Mouse (Mus musculus) liver, embryonic 13.5 days (tissue): ENCODE data around the gene Marf1. TPM values are rescaled to one million over a fixed set of nuclear protein-coding genes. Genes with fewer than 3 reads are reported as not detected.
A peak's percentile ranks its signal among the peaks of the same experiment; 100 is the strongest.

ENCODE experiments used
- ATAC-seq: fragments of 200-750 bp; cut with Nextera tagmentation; 2 replicates; pipeline ENCODE4 v1.8.0; 2017; ENCODE audit warnings: low read depth, mild to moderate bottlenecking, moderate number of reproducible peaks, moderate library complexity
- DNase-seq: peaks from one replicate; pipeline ENCODE4 v3.0.0; 2022
- H3K27ac ChIP-seq: fragments of 300-500 bp; sonication (generic); 2 replicates; pipeline ENCODE4 v1.5.1; 2015; ENCODE audit warnings: moderate library complexity, mild to moderate bottlenecking, inconsistent platforms
- H3K27me3 ChIP-seq: fragments of 300-500 bp; sonication (generic); 2 replicates; pipeline ENCODE4 v1.6.1; 2015; ENCODE audit warnings: mild to moderate bottlenecking, inconsistent platforms
- H3K36me3 ChIP-seq: fragments of 300-500 bp; sonication (generic); 2 replicates; pipeline ENCODE4 v1.6.1; 2015; ENCODE audit warnings: mild to moderate bottlenecking, inconsistent platforms
- H3K4me1 ChIP-seq: fragments of 300-500 bp; sonication (generic); replicated peaks from 2 replicates; pipeline ENCODE4 v1.6.1; 2015; ENCODE audit warnings: inconsistent platforms
- H3K4me2 ChIP-seq: fragments of 300-500 bp; sonication (generic); 2 replicates; pipeline ENCODE4 v1.6.1; 2015; ENCODE audit warnings: inconsistent platforms, mild to moderate bottlenecking, moderate library complexity
- H3K4me3 ChIP-seq: fragments of 300-500 bp; sonication (generic); replicated peaks from 2 replicates; pipeline ENCODE4 v1.5.1; 2015; ENCODE audit warnings: mild to moderate bottlenecking, inconsistent platforms
- H3K9ac ChIP-seq: fragments of 300-500 bp; sonication (generic); 2 replicates; pipeline ENCODE4 v1.6.1; 2015; ENCODE audit warnings: mild to moderate bottlenecking, inconsistent platforms
- H3K9me3 ChIP-seq: fragments of 300-500 bp; sonication (generic); replicated peaks from 2 replicates; pipeline ENCODE4 v1.6.1; 2016; ENCODE audit warnings: inconsistent platforms
- WGBS: fragments of 180-500 bp; shearing (Covaris S2); methylation state at CpG from one replicate; pipeline ENCODE4 v1.1.7; 2015; ENCODE audit not compliant: insufficient replicate concordance; 5-methylcytosine and 5-hydroxymethylcytosine counted together
- polyA plus RNA-seq: library from polyadenylated mRNA; unstranded; fragments of >200 nt; fragmentation: Nextera tagmentation; extraction: Ambion mirVana; gene quantifications from 2 replicates; pipeline ENCODE4 v1.2.1, GENCODE M21; 2015

Marf1 gene
- polyA plus RNA-seq = 6.2 and 6.9 TPM in 2 replicates

- Histone ChIP-seq H3K4me3 (peak within 1 kb of the TSS; percentile 83), H3K4me2 (peak within 1 kb of the TSS; percentile 81), H3K27me3 (no peaks in the 10 kb centered on the region), H3K4me1 (peaks cover 67% of the 10 kb centered on the region), H3K9ac (peak within 1 kb of the TSS; percentile 92), H3K36me3 (peaks cover 17% of the 10 kb centered on the region), H3K9me3 (no peaks in the 10 kb centered on the region), H3K27ac (peak within 1 kb of the TSS; percentile 91)
- DNase-seq (peak; percentile 92), ATAC-seq (peak; percentile 91)
- WGBS = under 1% methylated on average over 43 of the region's 43 CpGs
Measured at GRCm38 (mm10) chr16:14162988-14163416, at the start of gene Marf1, which contains the start of gene Nde1. Marf1 (minus strand) TSS chr16:14163351. Nde1 (plus strand) TSS chr16:14163275.

GRCm38 (mm10) chr16:14198798-14199197 lies 35.6 kb upstream of the Marf1 start:
- no peak overlapping the region for H3K4me3 ChIP-seq
- H3K27me3 ChIP-seq = no peaks in the 10 kb centered on the region
- H3K9ac ChIP-seq = no peak overlapping the region
- DNase-seq (no peak), ATAC-seq (no peak)
- 55% methylated on average over 4 of the region's 4 CpGs for WGBS
- H3K9me3 ChIP-seq = no peaks in the 10 kb centered on the region
- H3K36me3 ChIP-seq = 0 out of 2 replicates have a peak, but pooled peaks cover 2% of the 10 kb centered on the region
- 0 out of 2 replicates have a peak, but pooled peaks cover 4% of the 10 kb centered on the region for H3K4me1 ChIP-seq
- H3K27ac ChIP-seq = no peak overlapping the region
- H3K4me2 ChIP-seq = no peak overlapping the region

GRCm38 (mm10) chr16:14195427-14195826 lies 32.3 kb upstream of the Marf1 start:
- Histone ChIP-seq H3K4me3 (no peak overlapping the region), H3K9me3 (no peaks in the 10 kb centered on the region), H3K4me2 (no peak overlapping the region), H3K4me1 (0 out of 2 replicates have a peak, but pooled peaks cover 4% of the 10 kb centered on the region), H3K27me3 (no peaks in the 10 kb centered on the region), H3K27ac (no peak overlapping the region), H3K9ac (no peak overlapping the region), H3K36me3 (peaks cover 35% of the 10 kb centered on the region)
- ATAC-seq = no peak
- WGBS = 31% methylated on average over 1 of the region's 1 CpGs
- peak; percentile 9 for DNase-seq

- Histone ChIP-seq H3K27me3 (no peaks in the 10 kb centered on the region), H3K27ac (no peak overlapping the region), H3K4me1 (0 out of 2 replicates have a peak, but pooled peaks cover 4% of the 10 kb centered on the region), H3K36me3 (peaks cover 45% of the 10 kb centered on the region), H3K9me3 (no peaks in the 10 kb centered on the region), H3K4me3 (no peak overlapping the region), H3K9ac (no peak overlapping the region), H3K4me2 (no peak overlapping the region)
- 65% methylated on average over 9 of the region's 9 CpGs for WGBS
- ATAC-seq (0 out of 2 replicates have a peak, but pooled peaks have one; percentile 36), DNase-seq (no peak)
Measured at GRCm38 (mm10) chr16:14194164-14194950, 31.2 kb upstream of the Marf1 start.

- no peaks in the 10 kb centered on the region for H3K4me1 ChIP-seq
- no peak overlapping the region for H3K4me2 ChIP-seq
- no peaks in the 10 kb centered on the region for H3K27me3 ChIP-seq
- no peak for ATAC-seq
- no peak overlapping the region for H3K27ac ChIP-seq
- 89% methylated on average over 5 of the region's 5 CpGs for WGBS
- no peak overlapping the region for H3K4me3 ChIP-seq
- DNase-seq = no peak
- H3K36me3 ChIP-seq = peaks cover 100% of the 10 kb centered on the region
- H3K9me3 ChIP-seq = no peaks in the 10 kb centered on the region
- H3K9ac ChIP-seq = no peak overlapping the region
Measured at GRCm38 (mm10) chr16:14185516-14185915, 22.4 kb upstream of the Marf1 start.

GRCm38 (mm10) chr16:14183856-14184255 lies 20.7 kb upstream of the Marf1 start:
- 68% methylated on average over 1 of the region's 1 CpGs for WGBS
- DNase-seq = no peak
- H3K9ac ChIP-seq = no peak overlapping the region
- no peaks in the 10 kb centered on the region for H3K9me3 ChIP-seq
- no peak overlapping the region for H3K27ac ChIP-seq
- H3K27me3 ChIP-seq = no peaks in the 10 kb centered on the region
- H3K4me3 ChIP-seq = no peak overlapping the region
- ATAC-seq = no peak
- H3K4me2 ChIP-seq = no peak overlapping the region
- no peaks in the 10 kb centered on the region for H3K4me1 ChIP-seq
- H3K36me3 ChIP-seq = peaks cover 100% of the 10 kb centered on the region

GRCm38 (mm10) chr16:14182360-14182759 lies 19.2 kb upstream of the Marf1 start:
- no peak overlapping the region for H3K4me3 ChIP-seq
- peaks cover 7% of the 10 kb centered on the region for H3K4me1 ChIP-seq
- peaks cover 100% of the 10 kb centered on the region for H3K36me3 ChIP-seq
- no peaks in the 10 kb centered on the region for H3K9me3 ChIP-seq
- 91% methylated on average over 5 of the region's 5 CpGs for WGBS
- no peak overlapping the region for H3K27ac ChIP-seq
- ATAC-seq (no peak), DNase-seq (no peak)
- no peak overlapping the region for H3K9ac ChIP-seq
- H3K27me3 ChIP-seq = no peaks in the 10 kb centered on the region
- H3K4me2 ChIP-seq = no peak overlapping the region

- DNase-seq (no peak), ATAC-seq (no peak)
- Histone ChIP-seq H3K36me3 (peaks cover 100% of the 10 kb centered on the region), H3K27ac (no peak overlapping the region), H3K4me1 (peaks cover 11% of the 10 kb centered on the region), H3K9me3 (no peaks in the 10 kb centered on the region), H3K27me3 (no peaks in the 10 kb centered on the region), H3K4me3 (no peak overlapping the region), H3K4me2 (no peak overlapping the region), H3K9ac (no peak overlapping the region)
- 57% methylated on average over 6 of the region's 6 CpGs for WGBS
Measured at GRCm38 (mm10) chr16:14180163-14180733, 17.1 kb upstream of the Marf1 start.

- Histone ChIP-seq H3K27me3 (no peaks in the 10 kb centered on the region), H3K36me3 (peaks cover 100% of the 10 kb centered on the region), H3K4me3 (no peak overlapping the region), H3K27ac (peak overlapping the region; percentile 41), H3K4me2 (no peak overlapping the region), H3K4me1 (peaks cover 11% of the 10 kb centered on the region), H3K9me3 (no peaks in the 10 kb centered on the region), H3K9ac (no peak overlapping the region)
- ATAC-seq = no peak
- 40% methylated on average over 3 of the region's 3 CpGs for WGBS
- DNase-seq = no peak
Measured at GRCm38 (mm10) chr16:14178041-14178440, 14.9 kb upstream of the Marf1 start.

GRCm38 (mm10) chr16:14169706-14170105 lies 6.6 kb upstream of the Marf1 start:
- H3K36me3 ChIP-seq = peaks cover 83% of the 10 kb centered on the region
- peaks cover 42% of the 10 kb centered on the region for H3K4me1 ChIP-seq
- no peak for ATAC-seq
- no peaks in the 10 kb centered on the region for H3K9me3 ChIP-seq
- no peak overlapping the region for H3K9ac ChIP-seq
- no peak overlapping the region for H3K4me2 ChIP-seq
- no peaks in the 10 kb centered on the region for H3K27me3 ChIP-seq
- no peak overlapping the region for H3K4me3 ChIP-seq
- H3K27ac ChIP-seq = no peak overlapping the region
- WGBS = 97% methylated on average over 1 of the region's 1 CpGs
- DNase-seq = no peak

GRCm38 (mm10) chr16:14166490-14166889 lies 3.3 kb upstream of the Marf1 start:
- H3K36me3 ChIP-seq = peaks cover 51% of the 10 kb centered on the region
- ATAC-seq (peak; percentile 51), DNase-seq (peak; percentile 38)
- peaks cover 64% of the 10 kb centered on the region for H3K4me1 ChIP-seq
- H3K27me3 ChIP-seq = no peaks in the 10 kb centered on the region
- H3K9me3 ChIP-seq = no peaks in the 10 kb centered on the region
- peak overlapping the region; percentile 83 for H3K27ac ChIP-seq
- H3K4me2 ChIP-seq = peak overlapping the region; percentile 81
- H3K4me3 ChIP-seq = peak overlapping the region; percentile 83
- WGBS = 47% methylated on average over 4 of the region's 4 CpGs
- H3K9ac ChIP-seq = peak overlapping the region; percentile 92
